Mouse (Mus musculus): ENCODE measurements around the gene Sh3d21.

- TF ChIP-seq CTCF (conservative IDR thresholded peaks at IDR 0.05; ENCODE audit: insufficient read depth, insufficient read length, low read depth, low read length) = no peak
- TF ChIP-seq POLR2A (IDR thresholded peaks at IDR 0.05; ENCODE audit: low read depth, low read length) = no peak
Measured at GRCm38 (mm10) chr4:126145396-126145795, 17.9 kb downstream of the Sh3d21 start.

Measured in kidney, adult 2 months (tissue).